Mouse (Mus musculus) bone marrow, adult 2 months (tissue): ENCODE measurements around the gene Large1.
"Not testable (repeated sequence)": the region's sequence is repeated elsewhere in the genome, so short reads cannot be mapped to it uniquely, and the experiment has no call there.

Experiments used
- CTCF ChIP-seq: fragments of 200-500 bp; IDR thresholded peaks from 2 replicates; pipeline ENCODE4 v1.5.1; 2011; ENCODE audit warnings: low read length, control low read depth; ENCODE audit not compliant: control insufficient read depth, insufficient read depth
- POLR2A ChIP-seq: fragments of 200-500 bp; IDR thresholded peaks from 2 replicates; pipeline ENCODE4 v1.6.1; 2011; ENCODE audit warnings: low read depth, mild to moderate bottlenecking, control low read depth, low read length, borderline replicate concordance; ENCODE audit not compliant: control insufficient read depth

DNA sequence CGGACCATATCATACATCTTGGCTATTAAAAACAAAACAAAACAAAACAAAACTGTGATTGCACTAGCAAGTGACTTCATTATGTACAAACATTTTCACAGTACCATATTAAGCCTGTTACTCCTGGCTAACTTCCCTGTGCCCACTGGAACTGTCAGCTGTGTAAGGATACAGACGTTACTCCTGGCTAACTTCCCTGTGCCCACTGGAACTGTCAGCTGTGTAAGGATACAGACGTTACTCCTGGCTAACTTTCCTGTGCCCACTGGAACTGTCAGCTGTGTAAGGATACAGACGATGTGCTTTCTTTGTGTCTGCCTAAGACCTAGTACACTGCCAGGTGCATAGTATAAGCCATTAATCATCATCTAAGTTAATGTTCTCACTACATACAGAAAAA lies 77.9 kb downstream of the Large1 start:
- TF ChIP-seq CTCF, POLR2A: not testable (repeated sequence)
